Mouse (Mus musculus) 416B (cell line): ENCODE data around the gene Poc5.

Experiments used
- DNase-seq: peaks from one replicate; pipeline ENCODE4 v3.0.0; 2011; ENCODE audit warnings: low read depth

The Poc5 gene

DNA sequence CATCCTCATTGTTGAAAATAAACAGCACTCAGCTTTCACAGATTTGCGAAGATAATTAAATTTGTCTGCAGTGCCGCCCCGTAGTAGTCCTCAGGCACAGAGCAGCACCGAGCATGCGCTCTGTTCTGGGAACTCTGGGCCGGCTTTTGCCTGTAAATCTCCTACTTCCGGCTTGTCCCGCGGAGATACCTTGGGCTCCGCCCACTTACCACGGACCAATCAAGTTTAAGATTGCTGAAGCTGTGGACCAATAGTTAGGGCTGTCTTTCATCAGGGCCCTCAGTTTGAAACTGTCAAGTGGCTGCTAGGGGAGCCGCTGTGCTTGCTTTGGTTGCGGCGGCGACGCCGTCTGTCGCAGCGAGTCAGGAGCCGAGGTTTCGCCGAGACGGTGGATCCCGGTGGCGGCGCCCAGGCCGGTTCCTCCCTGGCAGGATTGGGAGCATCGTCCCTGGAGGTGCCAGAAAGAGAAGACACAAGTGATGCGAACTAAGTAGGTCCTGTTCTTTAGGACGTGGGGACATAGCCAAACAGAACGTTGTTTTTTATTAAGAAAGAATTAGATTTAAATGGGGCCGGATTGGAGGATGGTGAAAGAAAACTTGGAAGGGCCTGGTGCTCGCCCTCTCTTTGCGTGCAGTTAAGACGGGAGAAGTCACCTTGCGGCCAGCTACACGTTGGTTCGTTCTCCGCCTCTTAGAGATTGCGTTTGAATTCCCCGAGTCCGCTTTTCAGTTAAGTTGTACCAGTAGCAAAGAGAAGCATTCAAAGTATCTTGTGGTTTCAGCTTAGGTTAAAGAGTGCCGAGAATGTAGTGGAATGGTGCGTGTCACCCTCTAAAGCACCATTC is at the start of gene Poc5:
Gene Poc5, plus strand, starts transcription at position 253 of the 847 bp plus-strand sequence.
- peak; percentile 99 for DNase-seq

DNA sequence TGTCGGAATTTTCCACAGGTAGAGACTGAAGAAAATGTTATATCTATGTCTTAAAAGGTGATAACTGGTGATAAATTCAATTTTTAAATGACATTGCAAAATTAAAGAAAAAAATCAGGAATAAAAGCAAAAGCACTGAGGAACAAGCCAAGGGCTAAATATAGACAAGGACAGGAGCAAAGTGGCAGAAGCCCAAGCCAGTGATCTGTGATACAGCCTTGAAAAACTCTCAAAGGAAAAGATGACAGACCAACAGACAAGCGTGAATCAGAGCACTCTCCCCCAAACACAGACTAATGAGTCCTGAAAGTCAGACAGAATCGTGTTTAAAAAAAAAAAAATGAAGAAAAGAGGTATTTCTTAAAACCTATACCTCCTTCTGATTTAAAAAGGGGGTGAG is 46.6 kb upstream of the Poc5 start:
- DNase-seq: no peak

DNA sequence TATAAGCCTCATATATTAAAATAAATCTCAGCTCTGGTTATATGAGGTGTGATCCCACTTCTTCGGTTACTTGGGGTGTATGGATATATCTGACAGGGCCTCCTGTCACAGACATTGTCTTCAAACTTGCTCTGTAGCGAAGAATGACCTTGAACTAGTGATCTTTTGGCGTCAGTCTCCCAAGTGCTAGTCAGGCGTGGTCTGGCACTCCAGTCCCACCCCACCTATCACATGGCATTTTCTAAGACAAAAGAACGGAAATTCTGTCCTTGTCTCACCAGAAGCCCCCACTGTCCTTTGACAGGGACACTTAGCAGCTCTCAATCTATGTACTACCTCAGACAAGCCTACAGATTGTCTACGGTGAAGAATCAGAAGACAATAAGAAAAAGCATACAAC is 43.3 kb upstream of the Poc5 start:
- DNase-seq: no peak

DNA sequence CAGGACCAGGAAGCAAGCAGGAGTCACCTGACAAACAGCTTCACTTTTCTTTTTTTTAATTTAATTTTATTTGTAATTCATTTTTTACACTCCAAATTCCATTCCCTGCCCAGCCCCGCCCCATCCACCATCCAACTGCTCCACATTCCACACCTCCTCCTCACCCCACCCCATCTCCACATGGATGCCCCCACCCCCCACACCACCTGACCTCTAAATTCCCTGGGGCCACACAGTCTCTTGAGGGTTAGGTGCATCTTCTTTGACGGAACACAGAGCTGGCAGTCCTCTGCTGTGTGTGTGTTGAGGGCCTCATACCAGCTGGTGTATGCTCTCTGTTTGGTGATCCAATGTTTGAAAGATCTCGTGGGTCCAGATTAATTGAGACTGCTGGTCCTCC is 41.5 kb upstream of the Poc5 start:
- no peak for DNase-seq

DNA sequence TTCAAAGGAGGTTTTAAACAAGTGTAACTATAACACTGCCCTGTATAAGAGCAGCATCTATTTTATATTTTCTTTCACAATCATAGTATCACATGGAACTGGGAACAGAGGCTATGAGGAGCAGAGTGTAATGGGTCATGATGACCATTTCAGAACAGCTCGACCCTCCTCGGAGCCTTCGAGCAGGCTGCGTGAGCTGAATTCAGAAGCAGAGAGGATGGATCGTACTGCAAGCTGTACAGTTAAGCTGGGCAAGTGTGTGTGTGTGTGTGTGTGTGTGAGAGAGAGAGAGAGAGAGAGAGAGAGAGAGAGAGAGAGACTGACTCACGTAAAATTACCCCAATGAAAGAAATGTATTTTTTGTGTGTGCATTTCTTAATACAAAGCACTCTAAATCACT is 37.9 kb upstream of the Poc5 start:
- DNase-seq: no peak

DNA sequence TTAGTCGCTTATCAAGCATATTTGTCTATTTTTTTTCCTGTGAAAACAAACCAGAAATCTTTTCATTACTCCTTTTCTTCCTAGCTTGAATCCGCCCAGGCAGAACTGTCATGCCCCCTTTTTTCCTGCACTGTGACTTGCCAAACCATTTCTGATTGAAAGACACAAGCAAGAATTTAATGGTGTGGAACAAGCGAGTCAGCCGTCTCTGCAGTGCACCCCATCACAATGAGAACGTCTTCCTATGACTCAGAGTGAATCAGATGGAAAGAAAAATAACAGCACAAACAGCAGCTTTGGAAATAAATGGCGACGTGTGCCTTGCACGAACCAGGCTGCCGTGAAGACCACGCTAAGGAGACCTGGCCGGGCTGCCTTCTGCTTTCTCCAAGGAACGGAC is 36.8 kb upstream of the Poc5 start:
- peak; percentile 36 for DNase-seq

DNA sequence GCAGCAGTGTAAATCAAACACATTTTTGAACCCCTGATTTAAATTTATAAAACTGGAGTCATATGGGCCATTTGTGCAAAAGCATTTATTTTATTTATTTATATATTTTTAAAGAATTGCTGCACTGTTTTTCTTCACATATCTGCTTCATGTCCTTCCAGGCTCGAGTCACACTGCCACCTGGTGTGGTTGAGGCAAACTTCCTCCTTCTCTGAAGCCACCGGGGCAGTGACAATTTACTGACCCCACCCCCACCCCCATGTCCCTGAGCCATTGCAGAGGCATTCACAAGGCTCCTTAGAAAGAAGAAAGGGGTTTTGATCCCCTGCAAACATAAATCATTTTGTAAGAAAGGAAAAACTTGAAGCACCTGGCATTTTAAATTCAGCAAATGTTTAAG is 12.6 kb upstream of the Poc5 start:
- DNase-seq: peak; percentile 54

DNA sequence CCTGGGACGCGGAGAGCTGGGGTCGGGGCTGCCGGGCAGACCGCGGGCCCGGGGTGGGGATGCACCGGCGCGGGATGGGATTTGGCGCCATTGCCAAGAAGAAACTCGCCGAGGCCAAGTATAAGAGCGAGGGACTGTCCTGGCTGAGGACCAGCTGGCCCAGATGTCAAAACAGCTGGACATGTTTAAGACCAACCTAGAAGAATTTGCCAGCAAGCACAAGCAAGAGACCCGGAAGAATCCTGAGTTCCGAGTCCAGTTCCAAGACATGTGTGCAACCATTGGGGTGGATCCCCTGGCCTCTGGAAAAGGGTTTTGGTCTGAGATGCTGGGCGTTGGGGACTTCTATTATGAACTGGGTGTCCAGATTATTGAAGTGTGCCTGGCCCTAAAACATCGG is 11.2 kb upstream of the Poc5 start:
- no peak for DNase-seq

DNA sequence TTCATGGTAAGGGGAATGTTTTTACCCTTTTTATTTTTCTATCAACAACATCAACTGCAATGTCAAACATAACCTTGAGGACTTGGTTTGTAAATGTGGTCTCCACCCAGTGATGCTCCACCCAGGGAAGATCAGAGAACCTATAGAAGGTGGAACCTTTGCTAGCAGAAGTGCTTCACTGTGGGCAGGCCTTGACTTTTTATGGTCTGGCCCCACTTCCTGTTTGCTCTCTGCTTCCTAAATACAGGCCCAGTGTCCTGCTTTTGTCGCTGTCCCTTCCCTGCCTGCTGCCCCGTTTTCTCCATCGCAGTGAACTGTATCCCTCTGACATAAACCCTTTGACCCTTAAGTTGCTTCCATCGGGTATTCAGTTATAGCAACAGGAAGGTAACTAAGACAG is 10.2 kb upstream of the Poc5 start:
- peak; percentile 5 for DNase-seq

DNA sequence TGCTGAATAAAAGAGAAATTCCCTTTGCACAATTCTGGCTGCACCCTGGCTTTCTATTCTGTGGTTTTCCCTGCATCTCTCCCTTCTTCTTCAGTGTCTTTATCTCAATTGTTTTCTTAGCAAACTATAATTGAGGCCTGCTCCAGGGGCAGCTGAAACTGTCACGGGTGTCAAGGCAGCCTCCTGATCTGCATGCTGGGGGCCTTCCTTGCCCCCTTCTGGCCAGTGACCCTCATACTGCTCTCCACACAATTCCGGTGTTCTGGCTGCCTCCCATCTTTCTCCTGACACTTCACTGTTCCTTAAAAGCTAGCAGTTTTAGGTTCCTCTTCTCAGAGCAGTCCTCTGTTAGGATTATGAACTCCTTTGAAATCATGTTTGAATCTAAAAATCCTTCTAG is 1.2 kb downstream of the Poc5 start:
- DNase-seq: peak; percentile 5

DNA sequence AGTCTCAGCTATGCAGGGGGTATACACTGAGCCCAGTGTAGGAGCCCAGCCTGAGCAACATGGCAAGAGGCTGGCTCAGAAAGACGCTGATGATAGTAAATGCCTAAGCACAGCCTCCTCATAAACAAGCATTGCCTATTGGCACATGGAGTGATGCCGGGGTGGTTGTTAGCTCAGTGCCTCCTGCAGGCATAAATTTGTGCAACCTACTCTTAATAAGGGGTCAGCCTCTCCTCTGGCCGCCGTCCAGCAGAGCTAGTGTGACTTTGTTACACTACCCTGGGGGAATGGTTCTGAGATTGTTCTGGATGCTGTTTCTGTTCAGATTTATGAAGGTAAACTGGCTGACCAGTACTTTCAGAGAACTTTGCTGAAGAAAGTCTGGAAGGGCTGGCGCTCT is 13.2 kb downstream of the Poc5 start:
- no peak for DNase-seq

DNA sequence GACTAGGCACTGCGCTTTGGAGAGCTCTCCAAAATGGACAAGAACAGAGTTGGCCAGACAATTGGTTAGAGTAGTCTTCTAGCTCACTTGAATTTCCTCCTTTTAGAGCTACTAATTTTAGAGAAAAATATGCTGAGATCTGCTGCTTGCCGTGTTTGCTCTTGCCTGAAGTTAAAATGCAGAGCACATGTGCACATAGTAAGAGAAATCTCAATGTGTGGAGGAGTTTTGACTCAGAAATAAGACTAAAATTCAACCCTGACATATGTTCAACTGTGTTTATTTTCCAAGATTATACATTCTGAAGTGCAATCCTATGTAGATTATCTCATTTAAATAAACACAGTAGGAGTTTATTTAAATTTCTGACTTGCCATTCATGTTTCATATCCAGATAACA is 17.4 kb downstream of the Poc5 start:
- no peak for DNase-seq

DNA sequence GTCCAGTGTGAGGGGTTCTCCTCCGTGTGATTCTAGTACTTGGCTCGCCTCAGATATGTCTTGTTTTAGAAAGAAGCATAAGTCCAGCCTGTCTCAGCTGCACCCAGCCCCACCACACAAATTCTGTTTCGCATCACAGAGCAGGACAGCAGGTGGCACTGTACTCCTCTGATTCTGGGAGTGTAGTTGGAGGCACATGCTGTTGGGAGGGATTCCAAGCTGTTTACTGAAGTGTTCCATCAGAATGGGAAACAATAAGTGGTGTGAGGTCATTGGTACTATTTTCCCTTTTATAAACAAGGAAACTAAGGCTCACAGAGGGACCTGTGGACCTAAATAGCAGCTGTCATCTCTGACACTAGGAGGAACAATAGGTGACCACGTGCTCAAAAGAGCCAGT is 18.9 kb downstream of the Poc5 start:
- peak; percentile 52 for DNase-seq

DNA sequence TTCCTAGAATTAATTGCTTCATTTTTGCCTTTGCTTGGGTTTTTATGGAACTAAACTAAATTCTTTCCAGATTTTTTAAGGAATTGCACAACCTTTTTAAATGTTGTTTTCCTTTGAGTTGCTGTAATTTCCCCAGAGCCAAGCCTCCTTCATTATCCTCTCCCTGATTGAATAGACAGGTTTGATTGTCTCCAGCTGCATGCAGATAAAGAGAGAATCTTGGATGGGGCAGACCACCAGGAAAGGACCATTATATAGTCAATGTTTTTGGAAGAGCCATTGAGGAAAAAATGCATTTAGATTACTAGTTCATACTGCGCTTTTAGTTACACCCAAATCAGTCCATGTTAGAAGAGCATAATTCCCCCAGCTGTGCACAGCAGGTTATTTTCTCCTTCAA is 20.7 kb downstream of the Poc5 start:
- no peak for DNase-seq

DNA sequence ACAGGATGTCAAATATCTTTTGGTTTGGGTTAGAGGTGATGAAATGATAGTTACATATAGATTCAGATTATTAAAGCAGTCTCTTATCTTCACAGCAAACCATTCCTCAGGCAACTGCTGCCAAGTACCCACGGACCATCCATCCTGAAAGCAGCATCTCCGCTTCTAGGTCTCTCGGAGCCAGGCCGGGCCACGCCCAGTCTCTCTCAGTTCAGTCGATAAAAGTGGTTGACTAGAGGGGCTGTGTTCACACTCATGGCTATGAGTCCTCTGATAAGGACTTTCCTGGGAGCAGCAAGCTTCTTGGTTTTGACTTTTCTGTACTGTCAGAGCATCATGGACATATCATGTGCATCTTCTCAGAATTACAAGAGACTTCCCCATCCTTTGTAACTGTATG is 26.3 kb downstream of the Poc5 start:
- DNase-seq: no peak

DNA sequence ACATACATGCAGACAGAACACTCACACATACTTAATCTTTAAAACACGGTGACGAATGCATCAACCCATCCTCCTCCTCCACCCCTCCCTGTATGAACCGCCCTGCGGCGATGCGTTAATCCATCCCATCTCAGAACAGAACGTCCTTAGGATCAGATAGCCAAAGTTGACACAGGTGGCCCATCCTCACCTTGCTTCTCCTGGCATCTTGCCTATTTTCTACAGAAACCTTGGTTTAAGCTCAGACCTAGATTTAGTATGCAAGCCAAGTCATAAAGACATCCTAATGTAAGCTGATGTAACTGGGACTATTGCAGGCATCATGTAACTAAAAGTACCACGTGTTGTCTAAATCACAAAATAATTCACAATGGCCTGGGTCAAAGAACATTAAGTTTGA is 28.3 kb downstream of the Poc5 start:
- no peak for DNase-seq

DNA sequence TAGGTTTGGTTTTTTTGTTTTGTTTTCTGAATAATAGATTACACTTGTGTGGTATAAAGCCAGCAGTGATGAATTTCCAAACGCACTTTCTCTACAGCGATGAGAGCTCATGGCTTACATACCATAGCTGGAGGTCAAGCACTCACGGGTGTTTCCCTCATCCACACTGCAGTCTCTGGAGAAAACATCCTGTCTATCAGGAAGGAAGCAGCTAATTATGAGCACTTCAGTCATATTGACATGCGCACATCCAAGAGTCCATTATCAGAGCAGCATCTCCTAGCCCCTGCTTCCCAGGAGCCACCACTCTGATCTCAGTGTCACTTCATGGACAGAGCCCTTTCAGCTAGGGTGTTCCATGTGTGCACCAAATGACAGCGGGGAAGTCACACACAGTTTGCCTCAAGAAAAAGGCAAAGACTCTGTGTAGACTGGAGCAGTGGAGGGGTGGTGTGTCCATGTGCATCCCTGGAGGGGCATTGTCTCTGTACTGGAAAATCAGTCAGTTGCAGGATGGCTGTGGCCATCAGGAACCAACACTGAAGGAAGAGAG is 29.2 kb downstream of the Poc5 start:
- DNase-seq: no peak

DNA sequence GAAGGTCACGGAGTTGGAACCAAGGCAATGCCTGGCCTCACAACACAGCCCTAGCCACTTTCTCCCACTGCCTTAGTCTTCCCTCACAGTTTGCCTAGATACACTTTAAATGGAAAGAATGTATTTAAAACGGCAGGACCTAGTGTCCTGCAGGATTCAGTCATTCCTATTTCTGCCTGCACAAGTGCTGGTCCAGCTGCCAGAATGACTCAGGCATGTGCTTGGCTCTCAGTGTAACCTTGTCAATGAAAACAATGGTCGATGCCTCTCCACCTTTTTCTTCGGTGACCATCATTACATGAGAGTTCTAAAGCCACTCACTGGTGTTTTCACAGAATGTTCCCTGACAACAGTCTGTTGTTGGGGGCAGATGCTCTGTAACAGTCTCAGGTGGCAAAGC is 30.4 kb downstream of the Poc5 start:
- no peak for DNase-seq

DNA sequence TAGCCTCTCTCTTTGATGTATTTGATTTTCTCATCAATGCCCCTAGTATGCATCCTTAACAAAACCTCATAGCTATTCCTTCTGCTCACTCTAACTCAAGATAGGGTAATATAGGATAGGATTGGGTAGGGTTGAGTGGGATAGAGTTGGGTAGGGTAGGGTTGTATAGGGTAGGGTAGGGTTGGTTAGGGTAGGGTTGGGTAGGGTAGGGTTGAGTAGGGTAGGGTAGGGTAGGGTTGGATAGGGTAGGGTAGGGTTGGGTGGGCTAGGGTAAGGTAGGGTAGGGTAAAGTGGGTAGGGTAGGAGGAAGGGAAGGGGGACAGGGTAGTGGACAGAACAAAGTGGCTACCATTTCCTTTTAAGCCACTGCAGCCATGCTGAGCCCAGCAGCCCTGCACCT is 33.1 kb downstream of the Poc5 start:
- DNase-seq: no peak

DNA sequence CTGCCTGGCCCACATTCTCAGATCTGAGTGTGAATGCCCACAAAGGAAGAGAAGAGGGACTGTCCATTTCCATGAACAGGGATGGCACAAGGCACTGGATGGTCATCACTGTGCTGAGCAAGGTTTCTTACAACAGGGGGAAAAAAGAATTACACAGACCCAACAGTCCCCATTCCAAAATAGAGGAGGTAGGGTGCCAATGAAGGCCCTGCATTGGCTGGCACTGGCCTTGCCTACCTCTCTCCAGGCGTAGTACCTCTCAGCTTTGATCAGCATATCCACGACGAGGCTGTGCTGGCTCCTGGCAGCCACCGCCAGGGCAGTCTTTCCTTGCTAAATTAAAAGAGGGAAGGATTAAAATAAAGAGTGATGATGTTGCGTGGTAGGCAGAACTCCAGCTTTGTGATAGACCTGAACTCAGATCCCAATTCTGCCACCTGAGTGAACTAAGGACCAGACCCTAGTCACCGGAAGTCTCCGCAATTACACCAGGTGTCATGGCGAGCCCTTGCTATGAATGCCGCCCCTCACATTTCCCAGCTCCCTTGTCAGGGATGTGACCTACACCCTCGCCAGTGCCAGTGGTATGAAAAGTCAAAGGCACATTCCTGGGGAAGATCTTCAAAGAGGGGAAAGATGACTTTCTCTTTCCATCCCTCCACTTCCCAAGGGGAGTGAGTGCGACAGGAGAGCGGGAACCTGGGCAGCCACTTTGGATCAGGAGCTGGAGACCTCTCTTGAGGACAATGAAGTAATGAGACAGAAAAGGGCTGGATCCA is 36.6 kb downstream of the Poc5 start:
- DNase-seq: no peak

DNA sequence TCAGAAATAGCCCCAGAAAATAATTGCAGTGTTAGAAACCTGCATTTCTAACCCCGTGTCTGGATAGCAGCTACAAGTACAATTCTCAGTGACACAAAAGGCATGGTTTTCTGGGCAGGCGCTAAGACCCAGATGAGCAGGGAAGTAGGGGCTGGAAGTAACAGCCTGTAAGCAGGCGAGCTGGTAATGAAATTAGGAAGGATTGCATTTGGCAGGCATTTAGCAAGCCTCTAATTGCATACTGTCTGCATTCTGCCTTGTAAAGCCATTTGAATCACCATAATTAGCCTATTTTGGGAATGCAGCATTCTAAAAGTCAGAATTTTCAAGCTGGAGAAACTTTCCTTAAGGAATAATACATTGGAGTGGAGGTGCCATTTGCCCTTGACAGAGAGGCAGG is 38.0 kb downstream of the Poc5 start:
- DNase-seq: no peak

DNA sequence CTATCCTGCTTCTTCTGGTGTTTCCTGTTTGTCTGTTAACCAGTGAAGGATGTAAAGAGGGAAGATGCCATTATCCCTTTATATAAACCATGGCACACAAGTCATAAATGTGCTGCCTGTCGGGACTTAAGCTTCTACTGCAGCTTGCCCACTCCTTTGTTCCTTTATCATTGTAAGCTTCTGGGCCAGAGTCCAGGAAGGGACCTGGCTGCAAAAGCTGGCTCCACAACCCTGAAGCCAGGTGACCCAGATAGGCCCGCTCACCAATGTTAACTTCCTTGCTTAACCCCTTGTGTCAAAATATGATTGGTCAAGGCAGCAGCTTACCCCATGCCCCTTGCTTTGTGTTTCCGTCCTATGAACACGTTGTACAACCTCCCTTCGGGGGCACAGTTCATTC is 40.4 kb downstream of the Poc5 start:
- no peak for DNase-seq

DNA sequence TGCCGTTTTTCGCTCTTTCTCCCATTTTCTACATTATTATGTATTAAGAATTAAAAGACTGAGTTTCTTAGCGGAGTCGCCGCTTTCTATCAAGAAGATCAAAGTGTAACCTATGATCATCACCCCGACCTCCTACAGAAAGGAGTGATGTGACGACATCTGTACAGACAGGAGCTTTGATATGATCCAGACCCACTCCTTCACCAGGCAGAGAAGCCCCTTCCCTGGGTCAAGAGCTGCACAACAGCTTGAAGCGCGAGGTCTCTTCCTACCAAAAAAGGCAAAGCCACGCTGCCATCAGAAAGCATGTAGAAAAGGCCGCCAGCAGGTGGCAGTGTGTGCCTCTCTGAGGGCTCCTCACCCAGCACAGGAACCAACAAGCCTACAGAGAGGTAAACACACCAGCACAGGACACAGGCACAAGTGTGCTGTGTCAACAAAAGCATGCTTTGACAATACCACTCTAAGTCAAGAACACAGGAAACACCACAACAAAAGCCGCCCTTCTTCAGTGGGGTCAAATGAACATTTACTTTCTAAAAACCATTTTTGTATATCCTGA is 43.6 kb downstream of the Poc5 start:
- DNase-seq: peak; percentile 89
